ENCODE assay signal across 25 mouse cellular contexts in genomic region chr2:94699383-94699782, GRCm38 (mm10).
"Had no signal": no experiment of that assay in that cellular context is flagged by ENCODE, and none has a peak within 500 bp of the region (broad histone marks: within the 10 kb centered on the region; RNA-seq: fewer than 3 reads in every experiment).

No protein-coding gene starts in this region.

- H3K36me3 ChIP-seq: heart, embryonic 13.5 days; heart, embryonic 15.5 days; hindbrain, embryonic 13.5 days; hindbrain, embryonic 15.5 days; kidney, embryonic 15.5 days; limb, embryonic 13.5 days; limb, embryonic 15.5 days; liver, embryonic 12.5 days had no signal

- H3K9me3 ChIP-seq: heart, embryonic 13.5 days; heart, embryonic 15.5 days; hindbrain, embryonic 13.5 days; hindbrain, embryonic 15.5 days; kidney, embryonic 15.5 days; limb, embryonic 13.5 days; limb, embryonic 15.5 days; liver, embryonic 12.5 days had no signal

- ATAC-seq: hindbrain, postnatal 0 days; intestine, embryonic 16.5 days; liver, embryonic 12.5 days had no signal

- H3K27ac ChIP-seq: heart, embryonic 13.5 days; heart, embryonic 15.5 days; hindbrain, embryonic 13.5 days; hindbrain, embryonic 15.5 days; hindbrain, postnatal 0 days; kidney, embryonic 15.5 days; kidney, postnatal 0 days; limb, embryonic 13.5 days; limb, embryonic 15.5 days; liver, embryonic 12.5 days had no signal

- DNase-seq: gastrocnemius, postnatal 14 days; gastrocnemius, postnatal 36 days; heart, adult 18-20 months; heart, postnatal 14 days; heart, postnatal 36 days; kidney, adult 11 months; kidney, adult 2 months; kidney, adult 9 months; kidney, postnatal 14 days; kidney, postnatal 36 days; layer of hippocampus, adult 9-11 months; layer of hippocampus, postnatal 36 days; left cerebral cortex, postnatal 4 days had no signal

- H3K9ac ChIP-seq: heart, embryonic 13.5 days; heart, embryonic 15.5 days; hindbrain, embryonic 13.5 days; hindbrain, embryonic 15.5 days; kidney, embryonic 15.5 days; limb, embryonic 13.5 days; limb, embryonic 15.5 days; liver, embryonic 12.5 days had no signal

- H3K27me3 ChIP-seq: heart, embryonic 13.5 days; heart, embryonic 15.5 days; hindbrain, embryonic 13.5 days; hindbrain, embryonic 15.5 days; kidney, embryonic 15.5 days; limb, embryonic 13.5 days; limb, embryonic 15.5 days; liver, embryonic 12.5 days had no signal

- H3K4me1 ChIP-seq: heart, embryonic 13.5 days; heart, embryonic 15.5 days; hindbrain, embryonic 13.5 days; hindbrain, embryonic 15.5 days; kidney, embryonic 15.5 days; limb, embryonic 13.5 days; limb, embryonic 15.5 days; liver, embryonic 12.5 days had no signal

- H3K4me3 ChIP-seq: heart, embryonic 13.5 days; heart, embryonic 15.5 days; hindbrain, embryonic 13.5 days; hindbrain, embryonic 15.5 days; kidney, embryonic 15.5 days; limb, embryonic 13.5 days; limb, embryonic 15.5 days; liver, embryonic 12.5 days had no signal

- H3K4me2 ChIP-seq: heart, embryonic 11.5 days; heart, embryonic 13.5 days; heart, embryonic 15.5 days; hindbrain, embryonic 13.5 days; hindbrain, embryonic 15.5 days; kidney, embryonic 15.5 days; limb, embryonic 13.5 days; limb, embryonic 15.5 days; liver, embryonic 12.5 days had no signal
